Mouse (Mus musculus) midbrain, postnatal 0 days (tissue): ENCODE measurements at regions not wholly inside any gene's neighbourhood (a gene's known extent, or its start where the extent isn't known, plus 50 kb on each side); places are given as distances from the start of the nearest gene placed in this dataset.
"Not testable (repeated sequence)": the region's sequence is repeated elsewhere in the genome, so short reads cannot be mapped to it uniquely, and the experiment has no call there.

Experiments
- ATAC-seq: fragments of 200-750 bp; cut with Nextera tagmentation; 2 replicates; pipeline ENCODE4 v1.8.0; 2017; ENCODE audit warnings: moderate number of reproducible peaks, mild to moderate bottlenecking, moderate TSS enrichment, moderate library complexity; ENCODE audit not compliant: low FRiP score
- DNase-seq: peaks from one replicate; pipeline ENCODE4 v3.0.0-alpha.2; 2015; ENCODE audit warnings: low spot score
- H3K27ac ChIP-seq: fragments of 300-500 bp; sonication (generic); 2 replicates; pipeline ENCODE4 v1.5.1; 2014; ENCODE audit warnings: low read depth, mild to moderate bottlenecking, low read length, mixed read lengths
- H3K27me3 ChIP-seq: fragments of 300-500 bp; sonication (generic); 2 replicates; pipeline ENCODE4 v1.6.1; 2014; ENCODE audit warnings: low read length, control low read depth, mixed read lengths; ENCODE audit not compliant: insufficient read depth
- H3K36me3 ChIP-seq: fragments of 300-500 bp; sonication (generic); 2 replicates; pipeline ENCODE4 v1.6.1; 2014; ENCODE audit warnings: low read length, control low read depth, mixed read lengths; ENCODE audit not compliant: insufficient read depth
- H3K4me1 ChIP-seq: fragments of 300-500 bp; sonication (generic); 2 replicates; pipeline ENCODE4 v1.6.1; 2014; ENCODE audit warnings: mild to moderate bottlenecking, control low read depth, antibody characterized with exemption, low read length, mixed read lengths; ENCODE audit not compliant: insufficient read depth
- H3K4me2 ChIP-seq: fragments of 300-500 bp; sonication (generic); 2 replicates; pipeline ENCODE4 v1.6.1; 2014; ENCODE audit warnings: low read depth, mild to moderate bottlenecking, low read length, mixed read lengths; ENCODE audit not compliant: poor library complexity, severe bottlenecking
- H3K4me3 ChIP-seq: fragments of 300-500 bp; sonication (generic); 2 replicates; pipeline ENCODE4 v1.5.1; 2014; ENCODE audit warnings: low read depth, mild to moderate bottlenecking, low read length, moderate library complexity
- H3K9ac ChIP-seq: fragments of 300-500 bp; sonication (generic); replicated peaks from 2 replicates; pipeline ENCODE4 v1.6.1; 2014; ENCODE audit warnings: mild to moderate bottlenecking, low read length, moderate library complexity, mixed read lengths; ENCODE audit not compliant: poor library complexity, severe bottlenecking
- H3K9me3 ChIP-seq: fragments of 300-500 bp; sonication (generic); 2 replicates; pipeline ENCODE4 v1.6.1; 2016; ENCODE audit warnings: low read length, control low read depth
- CTCF ChIP-seq: IDR thresholded peaks from 2 replicates; pipeline ENCODE4 v1.5.1; 2016; ENCODE audit warnings: antibody characterized with exemption, mild to moderate bottlenecking
- WGBS: fragments of 180-500 bp; shearing (Covaris S2); extraction: QIAGEN DNeasy Blood & Tissue Kit; methylation state at CpG from one replicate; pipeline ENCODE4 v1.1.7; 2014; 5-methylcytosine and 5-hydroxymethylcytosine counted together

- not testable (repeated sequence) for H3K9me3 ChIP-seq, H3K27ac ChIP-seq, H3K36me3 ChIP-seq, H3K4me2 ChIP-seq, ATAC-seq, H3K9ac ChIP-seq, H3K4me3 ChIP-seq, DNase-seq, H3K27me3 ChIP-seq, H3K4me1 ChIP-seq
- TF ChIP-seq CTCF: peak; percentile 22; the same call in 1 of the 2 replicates
- 59% methylated on average over 2 of the region's 2 CpGs for WGBS
Measured at GRCm38 (mm10) chr12:16342030-16342429, 268.7 kb downstream of the Lpin1 start.

GRCm38 (mm10) chr12:16331456-16331855, 279.3 kb downstream of the Lpin1 start:
- Histone ChIP-seq H3K4me3 (no peak overlapping the region), H3K9ac (no peak overlapping the region), H3K4me1 (no peaks in the 10 kb centered on the region), H3K36me3 (no peaks in the 10 kb centered on the region), H3K27me3 (no peaks in the 10 kb centered on the region), H3K4me2 (no peak overlapping the region), H3K9me3 (no peaks in the 10 kb centered on the region), H3K27ac (no peak overlapping the region)
- TF ChIP-seq CTCF: no peak
- DNase-seq (no peak), ATAC-seq (no peak)
- WGBS: 99% methylated on average over 3 of the region's 3 CpGs

GRCm38 (mm10) chr12:16329129-16329528, 281.6 kb downstream of the Lpin1 start:
- Histone ChIP-seq H3K27me3 (no peaks in the 10 kb centered on the region), H3K4me3 (no peak overlapping the region), H3K36me3 (no peaks in the 10 kb centered on the region), H3K4me1 (no peaks in the 10 kb centered on the region), H3K9ac (no peak overlapping the region), H3K9me3 (no peaks in the 10 kb centered on the region), H3K27ac (no peak overlapping the region), H3K4me2 (no peak overlapping the region)
- DNase-seq (no peak), ATAC-seq (peak; percentile 52; the same call in 1 of the 2 replicates)
- WGBS: 49% methylated on average over 2 of the region's 2 CpGs
- no peak for TF ChIP-seq CTCF

GRCm38 (mm10) chr12:16320536-16321402, 290.0 kb downstream of the Lpin1 start:
- Histone ChIP-seq H3K9ac (no peak overlapping the region), H3K36me3 (no peaks in the 10 kb centered on the region), H3K27ac (peak overlapping the region; percentile 32; the same call in 1 of the 2 replicates), H3K4me2 (no peak overlapping the region), H3K9me3 (no peaks in the 10 kb centered on the region), H3K4me1 (peaks cover 5% of the 10 kb centered on the region; the same call in 1 of the 2 replicates), H3K4me3 (no peak overlapping the region), H3K27me3 (no peaks in the 10 kb centered on the region)
- no peak for TF ChIP-seq CTCF
- ATAC-seq: 0 out of 2 replicates have a peak, but pooled peaks have one; percentile 41
- WGBS: 34% methylated on average over 9 of the region's 9 CpGs
- DNase-seq: peak; percentile 17

GRCm38 (mm10) chr12:16308101-16308500, 302.7 kb downstream of the Lpin1 start:
- DNase-seq (no peak), ATAC-seq (no peak)
- WGBS: 84% methylated on average over 3 of the region's 3 CpGs
- no peaks in the 10 kb centered on the region for H3K9me3 ChIP-seq
- H3K27me3 ChIP-seq: no peaks in the 10 kb centered on the region
- H3K36me3 ChIP-seq: no peaks in the 10 kb centered on the region
- no peak overlapping the region for H3K9ac ChIP-seq
- no peak overlapping the region for H3K4me2 ChIP-seq
- no peaks in the 10 kb centered on the region for H3K4me1 ChIP-seq
- no peak for TF ChIP-seq CTCF
- H3K4me3 ChIP-seq: no peak overlapping the region
- H3K27ac ChIP-seq: no peak overlapping the region

- no peak overlapping the region for H3K9ac ChIP-seq
- TF ChIP-seq CTCF: no peak
- H3K9me3 ChIP-seq: no peaks in the 10 kb centered on the region
- no peak overlapping the region for H3K4me2 ChIP-seq
- DNase-seq (peak; percentile 46), ATAC-seq (no peak)
- 82% methylated on average over 9 of the region's 9 CpGs for WGBS
- no peak overlapping the region for H3K4me3 ChIP-seq
- H3K4me1 ChIP-seq: no peaks in the 10 kb centered on the region; the same call in 1 of the 2 replicates
- H3K36me3 ChIP-seq: no peaks in the 10 kb centered on the region
- H3K27ac ChIP-seq: no peak overlapping the region
- H3K27me3 ChIP-seq: no peaks in the 10 kb centered on the region
Measured at GRCm38 (mm10) chr12:16304701-16305377, 305.9 kb downstream of the Lpin1 start.
